7 mouse cellular contexts compared by ENCODE assay signal in genomic region chr6:91960028-91960811, GRCm38 (mm10). TPM values are rescaled to one million over a fixed set of nuclear protein-coding genes. Genes with fewer than 3 reads are reported as not detected.
DNase-seq lines count a peak whose midpoint lies in the region; ATAC-seq and TF ChIP-seq lines count a peak whose summit lies in the region.

No protein-coding gene starts in this region.

- no peak overlapping the region for H3K4me3 ChIP-seq in kidney, adult 2 months (ENCODE audit: insufficient read depth, low read depth, low read length)
- H3K4me3 ChIP-seq in lung, postnatal 0 days (ENCODE audit: low read depth, low read length), result no peak overlapping the region

- peak overlapping the region; percentile 73 for H3K27ac ChIP-seq in kidney, adult 2 months (ENCODE audit: insufficient read depth, low read depth, low read length)
- H3K27ac ChIP-seq in lung, postnatal 0 days (ENCODE audit: low read length), result peak overlapping the region; percentile 74

- 17% methylated on average over 8 of the region's 8 CpGs for WGBS in kidney, adult 2 months
- 13% methylated on average over 8 of the region's 8 CpGs for WGBS in lung, postnatal 0 days

- no peak for TF ChIP-seq POLR2A in kidney, adult 2 months (IDR thresholded peaks at IDR 0.05; ENCODE audit: low read depth, low read length)

- no peaks in the 10 kb centered on the region; the same call in 1 of the 2 replicates for H3K4me1 ChIP-seq in kidney, adult 2 months (ENCODE audit: control insufficient read depth, insufficient read depth, low read length)
- H3K4me1 ChIP-seq in lung, postnatal 0 days (ENCODE audit: insufficient read depth, low read depth, low read length), result no peaks in the 10 kb centered on the region

- no peak overlapping the region for H3K9ac ChIP-seq in lung, postnatal 0 days (replicated peaks; ENCODE audit: low read depth)

- TF ChIP-seq CTCF in kidney, adult 2 months (conservative IDR thresholded peaks at IDR 0.05; ENCODE audit: insufficient read depth, insufficient read length, low read depth, low read length), result no peak
- TF ChIP-seq CTCF in lung, postnatal 0 days (IDR thresholded peaks at IDR 0.05), result peak; percentile 6; the same call in 1 of the 2 replicates

- ATAC-seq in lung, postnatal 0 days, result peak; percentile 86
- ATAC-seq in frontal cortex, adult (ENCODE audit: low TSS enrichment), result no peak

- peak overlapping the region; percentile 27 for H3K4me2 ChIP-seq in lung, postnatal 0 days (replicated peaks; ENCODE audit: low read depth, low read length)

- TF ChIP-seq EP300 in lung, postnatal 0 days (IDR thresholded peaks at IDR 0.05), result 0 out of 2 replicates have a peak, but pooled peaks have one; percentile 4

- no peaks in the 10 kb centered on the region for H3K27me3 ChIP-seq in kidney, adult 2 months (replicated peaks; ENCODE audit: control insufficient read depth, insufficient read depth, low read length)
- no peaks in the 10 kb centered on the region for H3K27me3 ChIP-seq in lung, postnatal 0 days (replicated peaks; ENCODE audit: insufficient read depth, low read length)

- intact Hi-C loops in gastrocnemius, postnatal 14 days (cut with DNase I; ENCODE audit: low total_unique reads), result no loop called here

- DNase-seq in embryo, embryonic 11 days, result peak; percentile 28
- DNase-seq in gastrocnemius, postnatal 14 days, result peak; percentile 33
- peak; percentile 88 for DNase-seq in kidney, adult 2 months
- peak; percentile 60 for DNase-seq in lung, postnatal 0 days (ENCODE audit: low spot score)
- DNase-seq in urinary bladder, postnatal 25 days (ENCODE audit: low spot score), result no peak
- no peak for DNase-seq in T-cell, adult 2 months (ENCODE audit: low spot score)

- H3K9me3 ChIP-seq in lung, postnatal 0 days (ENCODE audit: low read length), result no peaks in the 10 kb centered on the region

- H3K36me3 ChIP-seq in kidney, adult 2 months (ENCODE audit: control insufficient read depth, insufficient read depth, low read length), result no peaks in the 10 kb centered on the region
- no peaks in the 10 kb centered on the region for H3K36me3 ChIP-seq in lung, postnatal 0 days (ENCODE audit: insufficient read depth, low read length)

RNA-seq across cellular contexts. Expression of gene Fgd5, which starts 18.5 kb away (rescaled TPM):
- 10 to 100 TPM; 15.5 to 15.8 TPM for total RNA-seq in gastrocnemius, postnatal 14 days (2021)
- polyA plus RNA-seq in kidney, adult 2 months (2012; rRNA removed), result 11.6 and 12.2 TPM in 2 replicates
- 19.2 and 22.1 TPM in 2 replicates for polyA plus RNA-seq in lung, postnatal 0 days (2015; fragmentation: Nextera tagmentation; extraction: Ambion mirVana)

RNA-seq across cellular contexts. Expression of gene 4930590J08Rik, which starts 57.6 kb away (rescaled TPM):
- total RNA-seq in gastrocnemius, postnatal 14 days (2021), result 1 to 10 TPM in 1 of 2 experiments, under 1 TPM in 1; 0.74 to 1.0 TPM
- polyA plus RNA-seq in kidney, adult 2 months (2012; rRNA removed), result 0.19 and 0.26 TPM in 2 replicates
- 0.19 TPM in 2 replicates for polyA plus RNA-seq in lung, postnatal 0 days (2015; fragmentation: Nextera tagmentation; extraction: Ambion mirVana)

Comparison
In these comparisons a context has a peak if more than half of its experiments do, and no peak if none do; other contexts are left out.
1. DNase-seq: peak in embryo, embryonic 11 days (single experiment), gastrocnemius, postnatal 14 days (single experiment), kidney, adult 2 months (single experiment) and lung, postnatal 0 days (single experiment); none in urinary bladder, postnatal 25 days (single experiment) and T-cell, adult 2 months (single experiment).